Mouse (Mus musculus) ovary, adult 18-20 months (tissue): Measurements from ENCODE around the gene Piwil1.

Experiments used
- DNase-seq: peaks from one replicate; pipeline ENCODE4 v3.0.0; 2022; ENCODE audit warnings: low spot score, mixed read lengths

Gene Piwil1

DNA sequence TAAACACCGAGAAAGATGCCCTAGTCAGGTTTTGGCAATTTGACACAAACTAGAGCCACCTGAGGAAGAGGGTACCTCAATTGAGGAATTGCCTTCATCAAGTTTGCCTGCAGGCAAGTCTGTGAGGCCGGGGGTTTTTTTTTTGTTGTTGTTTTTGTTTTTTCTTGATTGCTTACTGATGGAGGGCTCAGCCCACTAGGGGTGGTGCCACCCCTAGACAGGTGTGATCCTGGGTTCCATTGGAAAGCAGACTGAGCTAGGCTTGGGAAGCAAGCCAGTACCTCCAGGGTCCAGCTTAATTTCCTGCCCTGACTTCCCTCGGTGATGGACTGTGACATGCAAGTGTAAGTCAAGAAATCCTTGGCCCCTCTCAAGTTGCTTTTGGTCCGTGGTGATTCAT is at the start of gene Piwil1:
Gene Piwil1, plus strand, starts transcription at position 301 of the 400 bp plus-strand sequence.
- no peak for DNase-seq

DNA sequence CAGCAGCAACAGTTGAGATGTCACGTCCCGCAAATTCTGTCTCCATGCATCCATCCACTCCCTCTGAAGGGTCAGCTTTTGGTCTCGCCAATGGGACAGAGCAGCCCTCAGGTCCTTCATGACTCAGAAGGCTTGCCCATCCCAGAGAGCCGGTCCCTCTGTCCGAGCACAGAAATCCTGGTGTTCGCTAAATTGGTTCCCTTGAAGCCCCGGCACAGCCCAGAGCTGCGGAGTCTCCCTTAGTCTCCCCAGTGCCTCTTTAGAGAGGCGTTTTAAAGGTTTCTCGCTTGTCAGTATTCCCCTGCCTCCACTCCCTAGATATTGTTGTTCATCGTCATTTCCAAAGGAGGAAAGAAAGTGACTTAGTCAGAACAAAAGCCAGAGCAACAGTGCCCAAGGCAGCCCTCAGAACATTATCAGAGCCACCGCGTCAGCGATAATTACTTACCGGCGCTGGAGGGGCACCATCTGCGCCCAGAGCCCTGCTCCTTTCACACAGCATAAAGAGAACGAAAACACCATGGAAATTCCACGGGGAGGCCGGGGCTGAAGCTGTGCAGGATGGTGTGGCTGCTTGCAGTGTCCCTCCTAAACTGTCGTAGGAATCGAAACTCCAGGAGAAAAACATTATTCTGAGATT is 45.7 kb upstream of the Piwil1 start:
- no peak for DNase-seq

DNA sequence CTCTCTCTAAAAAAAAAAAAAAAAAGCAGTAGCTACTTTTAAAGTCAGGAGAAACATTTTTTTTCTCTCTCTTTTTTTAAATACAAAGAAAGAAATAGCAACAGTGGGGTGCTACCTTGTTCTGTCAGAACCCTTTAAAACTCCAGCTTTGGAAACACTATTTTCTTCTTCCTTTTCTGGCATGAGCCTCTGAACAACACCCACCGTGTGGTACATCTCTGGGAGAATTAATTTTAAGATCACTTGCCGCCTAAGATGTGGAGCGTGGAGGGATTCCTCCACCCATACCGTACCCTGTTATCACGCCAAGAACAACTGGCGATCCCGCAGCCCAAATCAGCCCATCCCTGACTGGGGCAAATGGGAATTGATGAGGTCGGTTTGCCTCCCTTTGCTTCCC is 42.2 kb upstream of the Piwil1 start:
- DNase-seq, result no peak

DNA sequence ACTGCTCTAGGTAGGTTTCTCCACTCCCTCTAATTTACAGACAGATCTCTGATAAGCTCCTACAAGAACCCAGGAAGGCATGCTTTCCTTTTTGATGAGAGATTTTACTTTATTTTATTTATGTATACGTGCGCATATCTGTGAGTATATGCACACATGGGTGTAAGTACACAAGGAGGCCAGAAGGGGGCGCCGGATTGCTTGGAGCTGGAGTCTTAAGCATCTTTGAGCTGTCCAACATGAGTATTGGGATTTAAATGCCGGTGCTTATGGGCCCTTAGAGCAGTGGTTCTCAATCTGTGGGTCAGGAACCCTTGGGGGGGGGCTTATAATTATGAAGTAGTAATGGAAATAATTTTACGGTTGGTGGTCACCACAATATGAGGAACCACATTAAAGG is 39.4 kb upstream of the Piwil1 start:
- no peak for DNase-seq

DNA sequence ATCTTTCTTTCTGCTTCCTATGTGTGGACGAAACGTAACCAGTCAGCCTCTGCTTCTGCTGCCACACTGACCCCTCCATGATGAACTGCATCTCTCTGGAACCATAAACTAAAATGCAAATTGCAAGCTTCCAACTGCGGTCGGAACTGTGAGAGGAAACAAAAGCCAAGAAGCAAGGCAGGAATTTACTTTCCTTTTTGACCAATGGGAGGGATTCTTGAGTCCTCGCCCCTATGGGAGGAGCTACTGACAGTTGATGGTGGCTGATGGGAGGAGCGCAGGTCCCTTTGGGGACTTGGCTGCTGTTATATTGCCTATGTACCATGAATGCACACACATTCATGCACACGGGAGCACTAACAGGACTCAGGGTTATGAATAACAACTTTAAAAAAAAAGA is 38.3 kb upstream of the Piwil1 start:
- DNase-seq, result no peak

DNA sequence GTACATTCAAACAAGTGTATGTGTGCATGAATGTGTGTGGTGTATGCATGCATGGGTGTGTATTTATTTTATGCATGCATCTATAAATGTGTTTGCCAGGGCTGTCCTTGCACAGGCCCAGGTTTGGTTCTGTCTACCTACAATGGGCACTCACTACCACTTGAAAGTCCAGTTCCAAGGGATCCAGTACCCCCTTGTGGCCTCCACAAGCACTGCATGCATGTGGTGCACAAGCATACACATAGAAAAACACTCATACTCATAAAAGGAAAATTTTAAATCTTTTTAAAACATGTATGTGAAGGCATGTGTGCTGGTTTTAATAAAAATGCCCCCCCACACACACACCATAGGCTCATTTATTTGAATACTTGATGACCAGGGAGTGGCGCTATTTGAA is 37.3 kb upstream of the Piwil1 start:
- no peak for DNase-seq

DNA sequence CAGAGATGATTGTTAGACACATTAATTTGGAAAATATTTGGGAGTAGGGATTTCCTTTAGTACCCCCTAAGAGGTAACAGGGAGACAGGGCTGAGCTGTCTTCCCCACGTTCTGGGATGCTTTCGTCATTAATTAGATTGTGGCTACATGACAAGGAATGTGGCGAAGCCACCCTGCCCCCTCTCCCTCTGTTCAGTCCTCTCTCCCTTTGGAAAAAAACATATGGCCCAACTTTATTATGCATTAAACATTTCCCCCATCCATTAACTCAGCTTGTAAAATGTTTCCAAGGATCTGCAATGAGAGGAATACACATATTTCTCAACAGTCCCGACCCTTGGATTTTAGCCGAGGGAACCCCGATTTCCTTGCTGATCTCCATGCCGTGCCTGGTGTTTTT is 35.0 kb upstream of the Piwil1 start:
- no peak for DNase-seq

DNA sequence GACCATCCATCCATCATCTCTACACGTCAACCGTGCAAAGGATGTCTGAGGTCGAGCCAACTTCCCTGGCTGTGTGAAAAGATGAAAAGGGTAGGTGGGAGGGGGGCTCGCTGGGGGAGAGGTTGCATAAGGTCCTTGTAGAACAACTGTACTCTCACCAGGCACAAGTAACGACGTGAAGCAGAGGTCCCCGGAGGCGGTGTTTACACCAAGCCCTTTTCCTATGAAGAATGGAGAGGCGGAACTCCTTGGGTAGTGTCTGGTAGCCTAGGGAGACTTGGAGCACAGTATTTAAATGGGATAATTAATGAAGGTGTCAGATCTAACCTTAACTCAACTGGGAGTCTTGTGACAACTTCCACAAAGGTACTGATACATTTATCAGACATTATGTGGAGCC is 28.2 kb upstream of the Piwil1 start:
- DNase-seq, result no peak

DNA sequence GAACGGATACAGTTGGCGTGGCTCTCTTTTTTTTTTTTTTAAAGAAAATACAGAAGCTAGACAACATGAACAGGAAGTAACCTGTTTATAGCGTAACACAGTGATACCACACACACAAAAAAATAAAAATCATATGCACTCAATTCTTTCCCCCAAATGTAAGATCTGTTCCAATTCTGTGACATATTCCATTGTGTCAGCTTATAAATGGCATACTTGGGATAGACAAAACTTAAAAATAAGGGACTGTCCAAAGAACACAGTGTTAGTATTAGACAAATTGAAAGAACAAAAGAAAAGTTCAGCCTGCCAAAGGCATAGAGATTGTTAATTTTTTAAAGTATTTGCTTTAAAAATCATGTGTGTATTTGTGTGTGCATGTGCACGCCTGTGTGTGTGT is 25.0 kb upstream of the Piwil1 start:
- no peak for DNase-seq

DNA sequence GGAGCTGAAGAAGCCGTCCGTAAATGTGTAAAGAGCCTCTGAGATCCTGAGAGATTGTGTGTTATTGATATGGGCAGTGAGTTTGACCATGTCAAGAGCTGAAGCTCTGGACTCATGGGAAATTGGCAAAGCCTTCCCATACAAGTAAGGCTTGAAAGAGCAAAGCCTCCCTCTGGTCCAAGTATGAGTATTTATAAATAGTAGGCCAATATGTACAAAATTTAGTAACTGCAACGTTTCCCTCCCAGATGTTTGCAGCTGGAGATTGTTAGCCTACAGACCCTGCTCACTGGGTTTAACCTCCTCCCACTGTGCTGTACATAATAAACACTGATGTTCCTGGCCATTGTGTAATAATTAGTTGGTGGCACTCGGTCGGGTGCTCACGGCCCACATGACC is 24.5 kb upstream of the Piwil1 start:
- no peak for DNase-seq

DNA sequence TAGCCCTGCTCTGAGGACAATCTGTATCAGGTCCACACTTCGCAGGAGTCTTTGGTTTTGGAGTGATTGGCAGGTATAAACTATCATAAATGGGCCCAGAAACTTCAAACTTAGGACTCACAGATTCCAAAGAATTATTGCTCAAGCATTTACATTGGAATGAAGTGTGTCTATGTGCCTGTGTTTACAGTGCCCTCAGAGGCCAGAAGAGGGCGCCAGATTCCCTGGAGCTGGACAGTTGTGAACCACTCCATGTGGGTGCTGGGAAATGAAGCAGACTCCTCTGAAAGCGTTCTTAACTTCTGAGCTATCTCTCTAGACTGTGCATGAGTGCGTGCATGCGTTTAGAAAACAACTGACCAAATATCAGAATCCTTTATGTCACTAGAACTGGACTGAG is 20.9 kb upstream of the Piwil1 start:
- DNase-seq, result no peak

DNA sequence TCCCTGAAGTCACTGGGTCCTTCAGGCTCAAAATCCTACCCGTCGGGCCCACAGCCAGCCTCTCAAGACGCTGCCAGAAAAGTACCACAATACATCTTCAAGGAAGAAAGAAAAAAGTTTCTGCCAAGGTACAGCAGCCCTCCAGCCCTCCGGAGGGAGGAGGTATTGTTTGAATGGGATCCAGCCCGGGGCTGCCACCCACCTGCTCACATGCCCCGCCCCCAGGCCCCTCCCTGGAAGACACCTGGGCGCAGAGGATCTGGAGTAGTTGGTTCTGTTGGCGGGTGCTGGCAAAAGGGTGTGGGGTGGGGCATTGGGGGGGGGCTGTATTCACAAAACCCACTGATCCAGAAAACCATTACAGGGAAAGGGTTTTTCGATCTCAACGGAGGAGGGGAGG is 18.1 kb upstream of the Piwil1 start:
- DNase-seq, result peak; percentile 23

DNA sequence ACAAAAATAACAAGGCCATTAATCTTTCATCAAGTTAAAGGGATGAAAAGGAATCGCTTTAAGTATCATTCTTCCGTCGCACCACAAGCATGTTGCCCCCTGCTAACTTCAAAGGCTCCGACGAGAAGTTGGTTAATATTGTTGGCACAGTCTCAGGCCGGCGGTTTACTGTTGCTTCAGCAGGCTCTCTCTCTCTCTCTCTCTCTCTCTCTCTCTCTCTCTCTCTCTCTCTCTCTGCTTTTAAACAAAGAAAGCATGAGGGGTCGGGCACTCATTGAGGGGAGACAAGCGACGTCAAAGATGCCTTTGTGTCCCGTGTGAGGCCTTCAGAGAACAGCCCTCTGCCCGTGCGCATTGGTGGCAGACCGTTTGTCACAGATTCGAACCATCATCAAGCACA is 17.7 kb upstream of the Piwil1 start:
- no peak for DNase-seq

DNA sequence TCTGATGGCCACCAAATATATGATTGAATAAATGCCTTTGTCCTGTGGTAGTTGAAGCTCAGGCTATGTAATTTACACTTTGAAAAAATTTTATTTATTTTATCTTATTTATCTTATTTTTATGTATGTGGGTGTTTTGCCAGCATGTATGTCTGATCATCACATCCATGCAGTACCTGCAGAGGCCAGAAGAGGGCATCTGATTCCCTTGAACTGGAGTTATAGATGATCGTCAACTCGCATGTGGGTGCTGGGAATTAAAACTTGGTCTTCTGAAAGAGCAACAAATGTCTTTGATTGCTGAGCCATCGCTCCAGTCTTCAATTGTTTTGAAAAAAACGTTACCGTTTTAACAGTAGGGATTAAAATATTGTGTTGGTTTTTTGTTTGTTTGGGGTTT is 15.2 kb upstream of the Piwil1 start:
- DNase-seq, result no peak

DNA sequence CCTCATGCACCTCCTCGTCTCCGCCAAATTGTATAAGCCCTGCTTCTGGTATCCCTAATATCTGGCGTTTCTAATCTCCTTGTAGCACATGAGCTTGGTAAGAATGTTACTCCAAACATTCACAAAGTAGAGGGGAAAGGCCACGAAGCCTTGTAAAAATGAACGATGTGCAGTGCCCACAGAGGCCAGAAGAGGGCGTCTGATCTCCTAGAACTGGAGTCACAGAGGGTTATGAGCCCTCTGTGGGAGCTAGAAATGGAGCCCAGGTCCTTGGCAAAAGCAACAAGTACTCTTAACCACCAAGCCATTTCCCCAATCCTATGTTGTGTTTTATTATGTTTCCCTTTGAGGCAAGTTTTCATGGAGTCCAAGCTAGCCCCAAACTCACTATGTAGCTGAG is 8.2 kb upstream of the Piwil1 start:
- no peak for DNase-seq

DNA sequence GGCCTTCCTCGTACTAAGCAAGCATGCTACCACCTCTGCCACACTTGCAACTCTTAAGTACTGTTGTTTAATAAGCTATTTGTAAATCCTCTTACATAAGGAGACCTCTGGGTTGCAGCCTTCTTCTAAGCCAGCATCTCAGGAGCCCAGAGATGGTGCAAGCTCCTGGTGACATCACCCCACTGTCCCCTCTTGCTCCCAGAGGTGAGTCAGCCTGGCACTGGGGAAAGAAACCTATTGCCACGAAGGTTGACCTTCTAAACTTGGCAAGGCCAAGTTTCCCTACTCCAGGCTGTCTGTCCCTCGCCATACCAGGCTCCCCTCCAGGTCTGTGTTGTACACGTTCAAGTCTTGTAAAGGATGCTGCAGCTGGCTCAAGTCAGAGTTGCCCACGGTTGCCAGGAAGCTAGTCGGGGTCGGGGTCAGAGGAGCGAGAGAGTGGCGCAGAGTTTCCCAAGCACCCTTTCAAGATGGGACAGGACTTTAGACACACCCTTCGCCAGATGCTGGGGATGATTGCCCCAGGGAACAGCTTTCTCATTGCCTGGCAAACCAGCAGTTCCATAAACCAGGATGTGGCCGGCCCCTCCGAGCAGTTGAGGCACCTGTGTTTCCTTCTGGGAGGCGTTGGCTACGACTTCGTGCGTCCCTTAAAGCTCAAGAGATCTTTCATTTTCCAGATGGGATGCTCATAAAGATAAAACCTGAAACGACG is 7.6 kb upstream of the Piwil1 start:
- DNase-seq, result no peak

DNA sequence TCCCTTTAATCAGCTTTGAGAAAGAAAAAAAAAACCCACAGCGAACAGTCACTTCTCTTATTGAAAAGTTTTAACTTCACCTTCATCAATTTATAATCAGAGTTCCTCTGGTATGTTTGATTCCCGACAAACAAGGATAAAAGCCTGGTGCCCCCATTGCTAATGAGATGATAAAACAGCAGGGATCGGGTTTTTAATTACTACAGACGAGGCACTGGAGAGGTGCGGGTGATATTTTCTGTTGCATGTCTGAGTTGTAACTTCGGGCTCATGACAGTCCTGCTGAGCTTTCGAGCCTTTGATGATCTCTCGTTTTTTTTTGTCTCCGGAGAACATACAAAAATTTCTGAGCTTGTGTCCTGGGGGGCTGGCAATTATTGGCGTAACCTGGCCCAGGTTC is 5.5 kb upstream of the Piwil1 start:
- no peak for DNase-seq

DNA sequence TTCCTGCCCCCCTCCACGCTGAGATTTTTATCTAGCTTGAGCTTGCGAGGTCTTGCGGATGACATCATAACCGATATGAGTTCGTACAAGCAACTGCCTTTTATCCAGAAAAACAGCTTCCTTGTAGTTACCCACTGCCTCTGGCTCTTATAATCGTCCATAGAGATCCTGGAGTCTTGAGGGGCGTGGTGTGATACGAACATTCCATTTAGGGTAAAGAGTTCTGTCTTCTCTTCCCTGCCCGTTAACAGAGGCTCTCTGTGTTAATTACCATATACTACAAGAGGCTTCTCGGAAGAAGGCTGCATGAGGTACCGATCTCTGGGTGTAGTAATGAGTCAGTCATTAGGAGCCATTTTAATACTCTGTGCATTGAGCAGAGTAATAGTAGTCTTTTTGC is 1.6 kb upstream of the Piwil1 start:
- DNase-seq, result no peak

DNA sequence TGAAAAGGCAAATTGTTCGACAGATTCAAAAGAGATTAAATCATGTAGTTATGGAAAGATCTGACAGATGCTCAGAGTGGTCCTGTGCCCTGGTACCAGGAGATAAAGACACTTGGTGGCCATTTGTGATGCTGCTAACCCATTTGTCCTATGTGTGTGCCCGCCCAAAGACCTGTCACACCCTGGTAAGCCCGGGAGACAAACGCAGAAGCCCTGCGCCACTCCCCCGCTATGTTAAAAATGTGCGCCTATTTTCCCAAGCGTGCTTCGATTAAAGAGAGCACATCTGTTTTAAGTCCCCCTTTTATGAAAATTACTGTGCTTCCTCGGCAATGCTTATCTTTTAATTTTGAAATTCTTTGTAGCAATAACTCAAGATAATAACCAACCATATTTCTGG is 1.4 kb downstream of the Piwil1 start:
- DNase-seq, result no peak

DNA sequence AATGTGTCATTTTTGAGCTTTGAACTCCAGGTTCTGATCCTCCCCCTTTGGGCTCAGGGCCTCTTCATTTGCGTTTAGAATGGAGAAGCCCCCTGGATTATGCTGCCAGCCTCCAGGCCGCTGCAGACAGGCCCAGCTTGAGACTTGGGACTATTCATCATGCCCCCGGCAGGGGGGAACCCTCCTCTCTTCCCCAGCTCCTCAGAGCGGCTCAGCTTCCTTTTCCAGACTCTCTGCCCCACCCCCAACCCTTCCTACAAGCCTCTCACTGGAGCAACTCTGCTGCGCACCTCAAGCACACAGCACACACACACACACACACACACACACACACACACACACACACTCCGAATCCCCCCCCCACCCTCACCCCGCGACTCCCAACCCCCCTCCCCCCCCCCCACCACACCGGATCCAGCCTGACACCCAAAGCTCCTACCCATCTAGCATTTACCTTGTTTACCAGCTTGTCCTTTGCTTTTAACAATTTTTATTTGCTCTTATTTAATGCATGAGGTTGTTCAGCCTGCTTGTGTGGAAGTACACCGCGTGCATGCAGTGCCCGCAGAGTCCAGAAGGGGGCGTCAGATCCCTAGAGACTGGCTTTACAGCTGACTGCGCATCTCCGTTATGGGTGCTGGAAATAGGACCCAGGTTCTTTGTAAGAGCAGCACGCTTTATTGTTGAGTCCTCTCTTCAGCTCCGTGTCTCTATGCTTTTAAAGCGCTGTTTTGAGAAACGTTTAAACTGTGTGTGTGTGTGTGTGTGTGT is 2.0 kb downstream of the Piwil1 start:
- DNase-seq, result no peak

DNA sequence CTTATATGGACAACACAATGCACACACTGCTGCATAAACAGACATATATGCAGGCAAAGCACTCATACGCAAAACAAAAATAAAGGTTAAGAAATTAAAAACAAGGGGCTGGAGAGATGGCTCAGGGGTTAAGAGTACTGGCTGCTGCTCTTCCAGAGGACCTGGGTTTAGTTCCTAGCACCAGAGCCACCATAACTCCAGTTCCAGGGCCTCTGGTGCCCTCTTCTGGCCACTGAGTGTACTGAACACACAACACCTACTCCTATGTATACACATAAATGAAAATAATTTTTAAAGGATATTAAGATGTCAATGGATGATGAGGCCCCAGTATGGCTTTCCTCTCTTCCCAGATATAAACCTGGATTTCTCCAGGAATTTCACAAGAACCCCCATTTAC is 4.1 kb downstream of the Piwil1 start:
- DNase-seq, result no peak

DNA sequence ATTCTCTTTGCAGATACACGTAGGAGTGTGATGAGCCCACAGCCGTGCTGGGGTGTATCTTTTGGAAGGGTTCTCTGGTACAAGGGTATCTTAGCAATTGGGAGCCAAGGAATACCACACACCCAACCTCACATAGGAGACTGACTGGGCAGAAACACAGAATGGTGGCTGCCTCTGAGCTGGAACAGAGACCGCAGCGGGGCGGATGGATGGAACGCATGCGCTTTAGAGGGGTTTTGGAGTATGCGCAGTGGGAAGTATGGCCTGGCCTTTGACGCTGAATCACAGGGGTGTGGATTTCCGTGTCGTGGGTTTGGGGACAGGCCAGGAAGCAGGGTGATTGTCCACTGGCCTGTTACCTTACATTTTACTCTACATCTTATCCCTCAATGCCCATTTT is 4.9 kb downstream of the Piwil1 start:
- no peak for DNase-seq

DNA sequence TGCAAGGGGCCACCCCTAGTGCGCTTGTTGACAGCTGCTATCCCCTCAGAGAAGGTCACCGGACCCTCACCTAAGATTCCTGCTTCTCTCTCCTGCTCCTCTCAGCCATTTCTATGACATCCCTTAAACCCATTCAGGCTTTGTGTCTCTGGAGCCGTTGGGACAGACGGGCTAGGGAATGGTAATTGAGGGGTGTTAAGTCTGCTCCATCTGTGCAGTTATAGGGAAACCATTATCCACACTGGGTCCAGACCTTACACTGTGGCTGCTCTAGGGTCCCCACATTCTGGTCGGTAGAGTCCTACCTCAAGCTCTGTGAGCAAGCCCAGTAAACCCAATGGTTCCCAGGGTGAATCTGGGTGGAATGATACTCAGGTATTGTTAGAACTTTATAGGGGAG is 6.6 kb downstream of the Piwil1 start:
- no peak for DNase-seq
